Mouse (Mus musculus) brain, adult 10 weeks (tissue): Measurements from ENCODE around the gene Hfm1. TPM values are rescaled to one million over a fixed set of nuclear protein-coding genes. Genes with fewer than 3 reads are reported as not detected.

ENCODE experiments used
- polyA plus RNA-seq: library from polyadenylated mRNA; stranded (reverse); fragments of 350-450 nt; fragmentation: Illumina TruSeq; extraction: RNeasy Lipid Tissue Mini Kit (QIAGEN cat#74804); gene quantifications from one replicate; pipeline ENCODE4 v1.2.3, GENCODE M21; 2015; ENCODE audit warnings: low read depth, low replicate concordance

The Hfm1 gene
- polyA plus RNA-seq: 2.2 TPM

DNA sequence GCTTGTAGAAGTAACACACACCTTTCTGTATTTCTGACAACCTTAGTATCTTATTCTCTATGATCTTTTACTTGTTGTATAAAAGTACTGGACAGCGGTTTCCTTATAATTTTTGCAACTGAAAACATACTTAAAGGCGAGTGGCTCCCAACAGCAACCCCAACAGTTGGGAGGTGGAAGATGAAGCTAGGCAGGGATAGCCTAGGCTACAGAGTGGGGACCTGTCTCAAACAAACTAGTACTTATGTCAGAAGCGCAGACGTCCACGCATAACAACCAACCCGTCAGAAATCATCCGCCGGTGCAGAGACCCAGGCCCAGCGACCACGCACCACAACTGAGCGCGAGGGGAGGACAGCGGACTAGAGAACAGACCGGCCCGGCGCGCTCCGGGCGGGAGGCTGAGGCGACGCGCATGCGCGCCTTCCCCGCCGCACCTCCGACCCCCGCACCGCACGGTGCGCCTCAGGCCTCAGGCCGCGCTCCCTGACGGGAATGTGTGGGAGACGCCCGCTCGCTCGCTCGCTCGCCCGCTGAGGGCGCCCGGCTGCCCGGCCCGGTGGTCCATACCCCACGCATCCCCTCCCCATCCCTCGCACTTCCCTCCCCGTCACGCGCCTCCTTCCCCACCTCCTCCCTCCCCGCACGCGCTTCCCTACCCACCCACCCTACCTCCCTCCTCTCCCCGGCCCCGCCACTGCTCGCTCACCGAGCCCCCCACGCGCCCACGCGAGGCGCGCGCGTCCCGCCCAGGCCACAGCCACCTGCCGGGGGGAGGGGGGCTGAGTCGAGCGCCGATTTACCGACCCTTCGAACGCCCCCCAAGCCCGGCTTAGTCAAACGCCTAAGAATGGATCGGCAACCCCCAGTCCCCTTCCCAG is at the start of gene Hfm1:
TSS of gene Hfm1 (minus strand) at position 834 of the 881 bp plus-strand sequence.

DNA sequence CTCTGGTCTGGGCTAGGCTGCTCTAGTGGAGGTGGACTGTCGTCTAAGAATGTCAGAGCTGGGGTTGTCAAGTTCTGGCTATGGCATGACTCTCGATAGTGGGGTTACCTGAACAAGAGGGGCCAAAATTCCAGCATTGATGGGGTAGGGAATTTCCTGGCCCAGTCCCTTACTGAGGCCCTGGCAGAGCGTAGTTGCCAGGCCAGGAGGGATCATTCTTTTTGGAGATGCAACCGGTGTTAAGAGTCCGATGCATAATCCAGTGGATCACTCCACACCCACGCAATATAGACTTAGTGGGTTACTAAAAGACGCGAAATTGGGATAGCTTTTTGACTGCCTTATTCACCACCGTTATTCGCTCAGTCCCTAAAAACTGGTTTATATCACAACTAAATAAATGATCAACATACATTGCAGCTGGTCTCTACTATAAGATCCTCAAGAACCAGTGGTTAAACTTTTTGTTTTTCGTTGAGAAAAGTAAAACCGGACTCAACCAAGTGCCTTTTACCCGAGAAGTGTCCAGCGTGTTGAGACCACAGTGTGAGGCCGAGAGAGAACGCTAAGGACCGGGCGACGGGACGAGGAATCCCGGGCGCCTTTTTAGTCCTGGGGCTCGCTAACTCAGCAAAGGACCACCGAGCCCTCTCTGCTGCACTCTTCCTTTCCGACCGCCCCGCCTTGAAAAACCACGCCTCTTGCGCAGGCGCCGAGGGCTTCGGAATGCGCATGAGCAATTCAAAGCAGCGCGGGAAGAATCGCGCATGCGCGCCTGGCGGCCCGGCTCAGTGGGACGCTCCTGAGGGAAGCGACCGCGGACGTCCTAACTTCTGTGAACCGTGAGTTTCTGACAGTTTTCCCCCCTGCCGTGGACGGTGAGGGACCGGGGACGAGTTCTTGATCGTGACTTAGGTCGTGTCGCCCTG is 37.7 kb upstream of the Hfm1 start, which contains the start of gene Cdc7:
TSS of gene Cdc7 (plus strand) at position 739 of the 929 bp plus-strand sequence.

Other genes starting within 250 kb of the Hfm1 start
- 47.1 TPM for gene Zfp644, start 229.0 kb downstream of the Hfm1 start, polyA plus RNA-seq
- 15.4 TPM for gene Cdc7, start 38.0 kb upstream of the Hfm1 start, polyA plus RNA-seq